Mouse (Mus musculus): Measurements from ENCODE around the gene Ppp4r2.
"Not testable (repeated sequence)": the region's sequence is repeated elsewhere in the genome, so short reads cannot be mapped to it uniquely, and the experiment has no call there.

Gene Ppp4r2

DNA sequence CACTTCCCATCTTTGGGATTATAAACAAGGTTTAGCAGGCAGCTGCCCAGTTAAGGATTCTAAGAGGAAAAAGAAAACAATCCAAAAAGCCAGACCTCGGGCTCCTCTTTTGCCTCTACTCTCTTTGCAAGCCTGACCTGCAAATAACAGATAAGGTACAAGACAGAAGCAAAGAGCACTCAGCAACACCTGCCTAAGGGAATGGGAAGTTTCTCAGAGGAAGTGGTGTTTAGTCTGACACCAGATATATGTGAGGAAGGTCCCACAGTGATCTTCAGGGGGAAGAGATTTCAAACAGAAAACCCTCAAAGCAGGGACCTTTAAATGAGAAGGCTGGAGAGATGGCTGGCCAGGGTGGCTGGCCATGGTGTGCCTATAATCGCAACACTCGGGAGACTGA is 2.2 kb upstream of the Ppp4r2 start:
- in situ Hi-C loops (cut with MboI, MseI), result no loop called here

DNA sequence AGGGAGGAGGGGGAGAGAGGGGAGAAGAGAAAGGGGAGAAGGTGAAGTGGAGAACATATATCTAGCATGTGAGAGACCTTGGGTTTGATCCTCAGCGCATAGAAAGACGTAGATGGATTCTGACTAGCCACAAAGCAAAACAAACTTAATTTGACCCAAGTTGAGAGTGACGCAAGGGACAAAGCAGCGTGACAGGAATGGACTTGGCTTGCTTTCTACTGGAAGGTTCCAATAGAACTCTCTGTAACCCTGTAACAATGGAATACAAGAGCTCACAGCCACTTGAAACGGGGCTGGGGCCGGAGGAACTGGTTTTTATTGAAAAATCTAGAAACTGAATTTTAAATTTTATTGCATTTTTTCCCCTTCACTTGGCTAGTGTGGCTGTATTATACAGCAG is 1.7 kb upstream of the Ppp4r2 start:
- in situ Hi-C loops (cut with MboI, MseI), result no loop called here

DNA sequence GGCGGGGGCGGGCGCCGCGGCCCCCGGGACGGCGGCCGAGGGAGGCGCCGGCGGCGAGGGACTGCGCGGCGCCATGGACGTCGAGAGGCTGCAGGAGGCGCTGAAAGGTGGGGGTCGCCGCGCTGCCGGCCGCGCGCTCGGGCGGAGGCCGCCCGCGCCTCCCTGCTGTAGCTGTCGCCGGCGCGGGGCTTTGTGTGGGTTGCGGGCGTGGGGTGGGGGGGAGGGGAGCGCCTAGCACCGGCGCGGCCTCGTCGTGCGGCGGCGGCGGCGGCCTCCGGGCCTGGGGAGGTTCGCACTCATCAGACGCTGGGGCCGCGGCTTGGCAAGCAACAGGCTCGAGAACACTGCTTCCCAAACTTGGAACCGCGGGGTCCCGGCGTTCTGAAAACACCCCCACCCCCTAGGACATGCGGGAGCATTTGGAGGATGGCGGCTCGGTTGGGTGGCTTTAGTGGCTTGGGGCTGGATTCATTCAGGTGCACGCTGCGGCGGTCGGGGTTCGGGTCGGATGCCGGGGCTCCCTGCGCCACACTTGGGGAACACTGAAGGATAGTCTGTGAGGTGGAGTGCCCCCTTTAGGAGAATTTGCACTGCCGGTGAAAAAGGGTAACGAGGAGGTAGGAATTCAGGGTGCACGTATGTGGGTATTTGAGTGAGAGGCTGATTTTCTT is 524 bp downstream of the Ppp4r2 start:
- in situ Hi-C loops (cut with MboI, MseI), result no loop called here

DNA sequence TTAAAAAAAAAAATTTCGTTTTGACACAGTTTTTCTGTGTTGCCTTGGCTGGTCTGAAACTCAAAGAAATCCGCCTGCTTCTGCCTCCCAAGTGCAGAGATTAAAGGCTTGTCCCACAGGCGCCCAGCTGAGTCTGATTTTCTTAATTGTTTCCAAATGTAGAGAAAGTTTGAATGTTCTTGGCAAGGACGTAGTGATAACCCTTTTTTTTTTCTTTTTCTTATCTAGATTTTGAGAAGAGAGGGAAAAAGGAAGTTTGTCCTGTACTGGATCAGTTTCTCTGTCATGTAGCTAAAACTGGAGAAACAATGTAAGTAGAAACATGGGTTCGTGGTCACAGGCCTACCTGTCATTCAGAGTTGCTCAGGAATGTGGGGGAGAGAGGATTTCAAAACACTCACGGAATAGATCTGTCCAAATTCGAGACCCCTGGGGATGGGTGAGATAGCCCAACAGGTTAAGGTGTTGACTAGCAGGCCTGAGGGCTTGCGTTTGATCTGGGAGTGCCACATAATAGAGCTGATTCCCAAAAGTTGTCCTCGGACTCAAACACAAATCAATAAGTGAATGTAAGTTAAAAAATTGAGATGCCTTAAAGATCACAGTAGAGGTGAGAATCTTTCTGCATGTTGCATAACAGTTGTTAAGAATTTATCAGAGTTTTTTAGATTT is 1.2 kb downstream of the Ppp4r2 start:
- in situ Hi-C loops (cut with MboI, MseI), result no loop called here

DNA sequence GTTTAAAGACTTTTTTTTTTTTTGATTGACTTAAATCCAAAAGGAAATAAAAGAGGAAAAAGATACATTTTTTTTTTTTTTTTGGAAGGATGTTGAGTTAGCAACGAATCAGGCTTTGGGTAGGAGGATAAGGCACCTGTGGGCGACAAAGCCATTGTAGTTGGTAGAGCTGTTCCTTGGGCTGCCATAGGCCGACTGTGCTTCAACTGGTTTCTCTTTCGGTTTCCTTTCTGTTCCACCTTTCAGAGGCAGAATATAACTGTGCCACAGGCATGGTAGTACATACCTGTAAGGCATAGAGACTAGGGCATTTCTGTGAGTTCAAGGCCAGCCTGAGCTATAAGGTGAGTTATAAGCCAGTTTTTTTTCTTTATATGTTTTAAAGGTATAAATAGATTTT is 11.6 kb downstream of the Ppp4r2 start:
- in situ Hi-C loops (cut with MboI, MseI), result no loop called here

DNA sequence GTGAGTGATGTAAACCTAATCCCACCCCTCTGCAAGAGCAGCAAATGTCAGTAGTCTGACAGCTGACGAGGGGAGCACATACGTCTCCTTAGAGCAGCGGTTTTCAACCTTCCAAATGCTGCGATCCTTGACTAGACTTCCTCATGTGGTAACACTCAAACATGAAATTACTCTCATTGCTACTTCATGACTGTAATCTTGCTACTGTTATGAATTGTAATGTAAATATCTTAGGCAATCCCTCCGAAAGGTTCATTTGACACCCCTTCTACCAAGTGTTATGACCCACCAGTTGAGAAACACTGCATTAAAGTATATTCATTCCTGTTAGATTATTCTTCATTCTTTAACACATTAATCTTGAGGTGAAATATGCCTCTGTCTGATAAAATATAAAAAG is 13.8 kb downstream of the Ppp4r2 start:
- in situ Hi-C loops (cut with MboI, MseI), result no loop called here

DNA sequence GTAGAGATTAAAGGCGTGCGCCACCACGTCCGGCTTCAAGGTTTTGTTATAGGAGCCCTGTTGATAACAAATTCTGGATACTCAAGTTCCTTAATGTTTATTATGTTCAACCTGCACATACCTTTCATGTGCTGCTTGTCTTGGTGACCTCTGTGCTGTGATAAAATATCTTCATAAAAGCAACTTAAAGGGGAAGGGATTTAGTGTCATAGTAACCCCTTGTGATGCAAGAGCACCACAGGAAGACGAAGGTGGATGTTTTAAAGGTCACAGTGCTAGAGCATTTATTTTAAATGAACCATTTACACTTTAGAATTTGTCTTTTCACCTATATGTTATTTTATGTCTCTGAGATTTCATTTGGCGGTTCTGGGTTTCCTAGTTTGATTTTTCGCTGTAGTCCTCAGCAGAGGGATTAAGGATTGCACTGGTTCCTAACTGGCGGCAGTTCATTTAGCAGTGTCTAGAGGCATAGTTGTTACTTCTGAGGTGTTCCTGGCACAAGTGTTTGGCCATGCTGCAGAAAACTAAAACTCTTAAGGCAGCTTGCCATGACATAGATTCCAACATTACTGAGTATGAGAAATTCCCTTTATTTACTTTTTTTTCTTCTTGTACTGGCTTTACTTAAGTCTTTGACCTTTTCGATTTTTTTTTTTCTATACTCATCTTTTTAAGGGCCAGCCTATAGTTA is 15.4 kb downstream of the Ppp4r2 start:
- in situ Hi-C loops (cut with MboI, MseI), result no loop called here

DNA sequence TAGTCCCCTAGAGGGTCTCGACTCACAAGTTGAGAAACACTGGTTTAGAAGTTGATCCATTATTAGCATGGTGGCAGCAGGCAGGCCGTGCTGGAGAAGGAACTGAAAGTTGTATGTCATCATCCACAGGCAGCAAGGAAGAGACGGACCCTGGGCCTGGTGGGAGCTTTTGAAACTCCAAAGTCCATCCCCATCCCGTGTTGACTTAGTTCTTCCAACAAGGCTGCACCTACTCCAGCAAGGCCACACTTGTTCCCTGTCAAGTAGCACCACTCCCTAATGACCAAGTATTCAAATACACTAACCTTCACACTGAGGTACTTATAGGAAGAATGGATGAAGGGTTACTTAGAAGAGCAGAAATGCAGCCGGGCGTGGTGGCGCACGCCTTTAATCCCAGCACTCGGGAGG is 17.3 kb downstream of the Ppp4r2 start:
- in situ Hi-C loops (cut with MboI, MseI), result no loop called here

DNA sequence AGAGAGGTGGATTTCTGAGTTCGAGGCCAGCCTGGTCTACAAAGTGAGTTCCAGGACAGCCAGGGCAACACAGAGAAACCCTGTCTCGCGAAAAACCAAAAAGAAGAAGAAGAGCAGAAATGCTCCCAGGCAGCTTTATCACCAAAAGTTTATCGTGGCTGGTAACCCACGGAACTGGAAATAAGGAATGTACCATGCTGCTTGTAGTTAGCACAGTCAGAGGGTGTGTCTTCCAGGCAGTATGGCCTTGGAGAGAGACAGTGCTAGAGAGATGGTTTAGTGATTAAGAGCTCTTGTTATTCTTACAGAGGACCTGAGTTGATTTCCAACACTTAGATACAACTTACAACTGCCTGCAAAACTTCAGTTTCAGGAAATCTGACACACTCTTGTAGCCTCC is 17.7 kb downstream of the Ppp4r2 start:
- in situ Hi-C loops (cut with MboI, MseI), result no loop called here

DNA sequence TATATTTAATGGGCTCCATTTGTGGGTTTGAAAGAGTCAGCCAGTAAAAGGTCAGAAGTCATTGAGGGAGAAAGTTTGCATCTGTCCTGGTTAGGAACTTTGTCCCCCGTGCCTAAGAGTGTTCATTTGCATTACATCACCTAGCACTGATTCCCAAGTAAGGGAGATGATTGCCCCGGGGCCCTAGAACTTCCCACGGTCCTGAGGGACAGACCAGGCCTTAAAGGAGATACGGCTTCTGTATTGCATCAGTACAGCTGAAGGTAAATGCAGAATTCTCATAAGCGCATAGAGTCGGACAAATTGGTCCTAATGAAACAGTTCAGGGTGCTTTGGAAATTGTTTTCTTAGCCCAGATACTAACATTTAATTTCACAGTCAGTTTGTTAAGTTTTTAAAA is 31.9 kb downstream of the Ppp4r2 start:
- in situ Hi-C loops (cut with MboI, MseI), result no loop called here

DNA sequence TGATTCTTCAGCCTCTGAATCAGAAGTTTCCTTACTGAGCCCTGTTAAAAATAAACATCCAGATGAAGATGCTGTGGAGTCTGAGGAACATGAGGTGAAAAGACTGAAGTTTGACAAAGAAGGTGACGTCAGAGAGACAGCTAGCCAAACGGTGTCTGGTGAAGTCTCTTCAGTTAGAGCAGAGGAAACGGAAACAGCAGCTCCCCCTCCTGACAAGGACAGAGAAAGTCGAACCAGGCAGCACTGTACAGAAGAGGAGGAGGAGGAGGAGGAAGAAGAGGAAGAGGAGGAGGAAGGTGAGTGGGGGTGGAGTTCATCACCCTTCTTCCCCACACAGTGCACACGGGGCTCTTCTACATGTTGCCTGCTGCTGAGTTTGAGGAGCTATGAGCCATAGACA is 32.4 kb downstream of the Ppp4r2 start:
- in situ Hi-C loops (cut with MboI, MseI), result not testable (repeated sequence)

DNA sequence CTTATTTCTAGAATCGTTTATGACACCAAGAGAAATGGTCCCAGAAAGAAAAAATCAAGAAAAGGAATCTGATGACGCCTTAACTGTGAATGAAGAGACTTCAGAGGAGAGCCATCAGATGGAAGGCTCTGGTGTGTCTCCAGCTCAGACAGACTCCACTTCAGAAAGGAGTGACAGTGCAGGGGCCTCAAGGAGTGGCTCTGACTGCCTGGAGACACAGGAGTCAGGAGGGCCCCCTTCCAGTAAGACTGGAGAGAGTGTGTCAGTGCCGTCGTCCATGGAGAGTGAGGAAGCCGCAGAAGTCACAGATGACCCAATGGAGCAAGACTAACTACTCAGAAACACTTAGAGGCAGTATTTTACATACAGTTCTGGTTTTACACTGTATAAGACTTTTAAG is 32.8 kb downstream of the Ppp4r2 start:
- in situ Hi-C loops (cut with MboI, MseI), result not testable (repeated sequence)

DNA sequence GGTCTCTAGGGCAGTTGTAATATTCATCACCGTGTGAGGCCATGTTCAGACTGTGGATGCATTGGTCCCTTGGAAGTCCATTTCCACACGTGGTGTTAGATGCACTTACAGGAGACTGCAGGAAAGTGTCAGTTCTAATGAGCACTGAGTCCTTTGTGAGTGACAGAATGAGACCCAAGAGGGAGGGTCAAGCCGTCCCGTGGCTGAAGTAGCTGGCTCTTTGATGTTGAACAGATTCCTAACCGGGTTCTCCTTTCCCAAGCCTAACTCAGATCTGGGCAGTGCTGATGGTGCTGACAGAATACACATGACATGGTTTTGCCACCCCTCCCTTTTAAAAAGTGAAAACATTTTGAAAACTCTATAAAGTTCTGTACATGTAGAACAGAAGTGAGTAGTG is 35.4 kb downstream of the Ppp4r2 start:
- in situ Hi-C loops (cut with MboI, MseI), result no loop called here

DNA sequence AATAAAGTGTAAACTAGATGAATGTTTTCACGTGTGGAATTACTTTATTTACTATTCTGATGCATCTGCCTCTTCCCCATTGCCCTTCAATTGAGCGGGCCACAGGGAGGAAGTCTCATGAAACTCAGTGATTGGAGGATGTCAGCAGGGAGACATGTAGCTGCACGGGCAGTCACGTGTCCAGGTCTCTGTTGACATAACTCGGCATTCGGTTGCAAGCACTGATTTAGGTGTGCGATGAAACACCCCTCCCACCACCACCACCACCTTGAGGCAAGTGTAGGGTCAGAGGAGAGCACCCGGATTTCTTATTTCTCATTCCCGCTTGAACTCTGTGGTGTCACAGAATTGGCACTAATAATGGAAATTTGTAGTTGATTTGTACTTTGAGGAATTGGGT is 36.5 kb downstream of the Ppp4r2 start:
- in situ Hi-C loops (cut with MboI, MseI), result no loop called here

DNA sequence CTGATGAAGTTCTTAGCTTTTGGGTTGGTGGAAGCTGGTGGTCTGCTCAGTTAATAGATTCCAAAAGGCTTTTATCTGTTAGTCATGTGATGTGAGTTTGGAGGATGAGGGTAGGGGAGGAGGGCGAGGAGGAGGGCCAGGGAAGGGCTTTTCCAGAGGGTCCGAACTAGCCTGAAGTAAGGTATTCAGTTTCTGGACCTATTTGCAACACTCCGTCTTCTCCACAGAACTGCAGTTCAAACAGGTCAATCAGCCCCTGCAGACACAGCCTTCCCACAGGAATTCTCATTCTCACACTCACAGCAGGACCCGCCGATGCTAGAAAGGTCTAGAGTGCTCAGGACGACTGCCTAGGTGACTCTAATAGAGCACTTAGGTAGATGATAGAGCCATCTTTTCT is 39.8 kb downstream of the Ppp4r2 start:
- in situ Hi-C loops (cut with MboI, MseI), result no loop called here

DNA sequence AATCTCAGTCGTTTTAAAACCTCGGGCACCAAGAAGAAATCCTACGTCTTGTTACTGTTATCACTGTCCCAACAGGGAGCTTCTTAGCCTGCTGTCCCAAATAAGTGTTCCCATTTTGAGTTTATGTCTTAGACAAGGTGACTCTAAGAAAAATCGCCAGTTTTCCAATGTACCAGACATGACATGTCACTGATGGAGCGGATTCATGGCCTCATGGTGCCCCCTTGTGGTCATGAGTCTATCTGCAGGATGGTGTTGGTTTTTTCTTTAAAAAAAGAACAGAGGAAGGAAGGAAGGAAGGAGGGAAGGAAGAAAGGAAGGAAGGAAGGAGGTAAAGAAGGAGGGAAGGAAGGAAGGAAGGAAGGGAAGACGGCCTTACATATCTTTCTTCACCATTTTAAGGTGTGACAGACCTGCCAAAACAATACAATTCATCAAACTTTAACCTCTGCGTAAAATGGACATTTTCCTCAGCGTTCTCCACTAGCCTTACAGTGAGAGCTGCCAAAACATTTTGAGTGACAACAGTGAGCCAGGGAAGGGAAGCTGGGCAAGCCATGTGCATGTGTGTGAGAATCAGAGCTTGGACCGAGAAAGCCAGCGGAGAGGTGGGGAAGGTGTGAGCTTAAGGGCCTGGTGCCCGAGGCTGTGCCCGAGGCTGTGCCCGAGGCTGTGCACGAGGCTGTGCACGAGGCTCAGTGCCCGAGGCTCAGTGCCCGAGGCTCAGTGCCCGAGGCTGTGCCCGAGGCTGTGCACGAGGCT is 42.6 kb downstream of the Ppp4r2 start:
- in situ Hi-C loops (cut with MboI, MseI), result loop anchor here (5.0 kb wide), 1 partner anchor 204 kb away; the partner anchor contains the start of gene Shq1

DNA sequence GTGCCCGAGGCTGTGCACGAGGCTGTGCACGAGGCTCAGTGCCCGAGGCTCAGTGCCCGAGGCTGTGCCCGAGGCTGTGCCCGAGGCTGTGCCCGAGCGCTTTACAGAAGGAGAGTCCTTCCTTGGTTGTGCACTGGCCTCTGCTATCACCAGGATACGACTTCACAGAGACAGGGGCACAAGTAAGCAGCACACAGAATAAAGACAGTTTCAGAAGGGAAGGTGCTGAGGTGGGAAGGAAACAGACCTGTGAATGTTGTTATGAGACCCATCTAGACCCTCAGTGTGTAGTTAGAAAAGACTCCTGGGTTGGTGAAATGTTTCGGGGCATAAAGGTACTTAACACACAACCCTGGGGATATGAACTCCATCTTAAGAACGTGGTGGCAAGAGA is 43.2 kb downstream of the Ppp4r2 start:
- in situ Hi-C loops (cut with MboI, MseI), result loop anchor here (5.0 kb wide), 1 partner anchor 204 kb away; the partner anchor contains the start of gene Shq1

DNA sequence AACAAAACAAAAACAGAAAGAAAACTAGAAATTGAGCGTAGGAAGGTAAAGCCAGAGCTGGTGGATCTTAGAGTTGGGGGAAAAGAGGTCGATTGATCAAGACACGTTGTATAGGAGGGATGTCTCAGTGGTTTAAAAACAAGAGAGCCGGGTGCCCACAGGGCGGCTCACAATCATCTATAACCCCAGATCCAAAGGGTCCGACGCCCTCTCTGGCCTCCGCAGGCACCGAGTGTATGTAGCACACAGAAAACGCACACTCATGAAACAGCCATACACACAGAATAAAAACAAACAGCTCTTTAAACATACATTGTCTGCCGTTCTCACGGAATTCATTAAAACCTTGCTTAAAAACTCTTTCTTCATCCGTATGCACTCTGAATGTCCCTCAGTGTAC is 45.1 kb downstream of the Ppp4r2 start:
- in situ Hi-C loops (cut with MboI, MseI), result loop anchor here (5.0 kb wide), 1 partner anchor 206 kb away; the partner anchor contains the start of gene Shq1

DNA sequence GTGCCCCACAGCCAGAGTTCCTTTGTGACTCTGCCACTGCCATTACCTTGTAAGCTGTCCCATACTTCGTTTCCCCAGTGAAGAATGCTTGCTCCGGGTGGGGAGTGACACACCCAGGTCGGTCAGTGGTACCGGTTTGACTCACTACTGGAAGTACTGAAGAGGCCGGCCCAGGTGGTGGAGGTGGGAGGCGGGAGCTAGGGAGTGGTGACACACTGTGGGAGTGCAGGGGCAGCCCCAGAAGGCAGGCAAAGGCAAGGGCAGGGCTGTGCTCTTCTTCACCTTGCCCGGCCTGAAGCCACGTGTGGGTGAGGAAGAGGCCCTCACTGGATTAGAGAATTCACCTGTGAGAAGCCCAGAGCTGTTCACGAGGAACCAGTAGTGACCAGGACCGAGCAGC is 46.2 kb downstream of the Ppp4r2 start:
- in situ Hi-C loops (cut with MboI, MseI), result loop anchor here (5.0 kb wide), 1 partner anchor 207 kb away; the partner anchor contains the start of gene Shq1

DNA sequence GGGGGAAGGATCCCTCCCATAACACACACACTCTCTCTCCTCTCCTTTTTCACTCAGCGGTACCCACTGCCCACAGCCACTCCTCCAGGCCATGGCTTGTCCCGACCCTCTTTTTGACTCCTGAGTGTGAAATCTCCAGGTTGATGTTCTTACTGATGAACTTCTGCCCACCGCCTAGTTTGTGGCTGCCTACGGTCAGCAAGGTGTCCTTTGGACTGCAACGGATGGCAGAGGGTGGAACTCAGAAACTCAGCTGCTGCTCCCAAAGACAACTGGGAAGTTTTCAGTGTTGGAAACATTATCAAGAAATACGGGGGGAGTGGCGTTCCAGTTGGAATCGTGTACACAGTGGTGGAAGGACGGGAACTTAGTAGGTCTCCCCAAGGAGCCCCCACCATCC is 48.2 kb downstream of the Ppp4r2 start:
- in situ Hi-C loops (cut with MboI, MseI), result no loop called here

DNA sequence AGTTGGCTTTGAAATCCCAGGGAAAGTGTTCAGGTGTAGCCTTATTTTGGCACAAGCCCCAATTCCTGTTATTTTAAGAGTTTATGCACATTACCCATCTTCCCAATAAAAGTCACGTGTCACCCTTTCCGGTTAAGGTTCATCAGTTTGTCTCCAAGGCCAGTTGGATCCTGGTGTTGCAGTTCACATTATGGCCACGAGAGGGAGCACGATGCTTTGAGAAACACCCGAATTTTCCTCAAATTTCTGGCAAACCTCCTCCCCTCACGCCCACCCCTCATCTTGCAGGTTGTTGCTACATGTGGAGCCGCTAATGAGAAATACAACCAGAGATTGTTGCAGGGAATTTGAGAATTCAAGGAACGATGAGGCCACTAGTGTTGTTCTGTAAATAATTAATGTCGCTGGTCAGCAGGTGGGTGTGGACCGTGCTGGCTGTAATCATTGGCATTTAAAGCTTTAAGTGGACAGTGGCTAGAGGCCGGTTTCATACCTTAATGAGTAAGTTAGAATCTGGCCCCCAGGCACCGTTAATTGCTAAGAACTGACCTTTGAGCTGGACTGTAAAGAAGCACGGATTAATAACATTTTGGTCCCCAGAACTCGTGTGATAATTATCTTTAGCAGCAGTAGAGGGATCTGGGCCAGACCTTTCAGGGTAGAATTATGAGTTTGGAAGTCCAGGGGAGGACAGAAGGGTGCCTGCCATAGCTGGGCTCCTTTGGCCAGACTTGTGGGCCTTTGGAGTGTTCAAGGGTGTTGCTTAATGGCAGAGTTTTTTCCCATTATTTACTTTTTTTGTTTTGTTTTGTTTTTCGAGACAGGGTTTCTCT is 49.2 kb downstream of the Ppp4r2 start:
- in situ Hi-C loops (cut with MboI, MseI), result no loop called here

All from T-helper 1 cell (primary cell).